Mouse (Mus musculus): Measurements from ENCODE around the gene Naa80. TPM values are rescaled to one million over a fixed set of nuclear protein-coding genes. Genes with fewer than 3 reads are reported as not detected.

Naa80 gene
- polyA plus RNA-seq, 1 experiment, result 58.7 TPM

- no peak for DNase-seq (ENCODE audit: low read depth)
Measured at GRCm38 (mm10) chr9:107618778-107619545, 40.3 kb downstream of the Naa80 start.

GRCm38 (mm10) chr9:107619546-107619879, 40.8 kb downstream of the Naa80 start:
- DNase-seq (ENCODE audit: low read depth), result no peak

GRCm38 (mm10) chr9:107620954-107621353, 42.3 kb downstream of the Naa80 start:
- DNase-seq (ENCODE audit: low read depth), result no peak

GRCm38 (mm10) chr9:107624539-107624938, 45.9 kb downstream of the Naa80 start:
- no peak for DNase-seq (ENCODE audit: low read depth)

DNA sequence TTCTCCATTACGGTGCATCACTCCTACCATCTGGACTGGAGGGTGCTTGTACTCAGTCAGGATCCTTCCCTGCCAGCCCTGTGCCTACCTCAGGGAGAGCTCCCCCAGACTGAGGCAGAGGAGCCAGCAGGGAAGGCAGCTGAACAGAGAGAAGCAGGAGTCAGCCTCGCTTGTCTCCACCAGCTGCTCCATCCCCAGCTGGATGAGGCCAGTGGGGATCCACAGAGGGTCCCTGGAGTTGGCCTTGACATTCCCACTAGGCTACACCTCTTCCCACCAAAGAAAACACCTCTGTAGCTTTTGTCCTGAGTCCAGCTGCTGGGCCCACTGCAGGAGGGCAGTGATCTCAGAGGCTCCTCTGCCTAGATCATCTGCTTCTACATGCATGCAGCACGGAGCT, 46.3 kb downstream of the Naa80 start:
- DNase-seq (ENCODE audit: low read depth), result no peak

- no peak for DNase-seq (ENCODE audit: low read depth)
Measured at GRCm38 (mm10) chr9:107625351-107626128, 46.9 kb downstream of the Naa80 start.

- no peak for DNase-seq (ENCODE audit: low read depth)
Measured at GRCm38 (mm10) chr9:107626158-107626843, 47.6 kb downstream of the Naa80 start.

GRCm38 (mm10) chr9:107626844-107627277, 48.2 kb downstream of the Naa80 start:
- DNase-seq (ENCODE audit: low read depth), result no peak

GRCm38 (mm10) chr9:107627387-107628255, 48.9 kb downstream of the Naa80 start:
- no peak for DNase-seq (ENCODE audit: low read depth)

GRCm38 (mm10) chr9:107628721-107629410, 50.2 kb downstream of the Naa80 start:
- no peak for DNase-seq (ENCODE audit: low read depth)

GRCm38 (mm10) chr9:107629411-107629730, 50.7 kb downstream of the Naa80 start:
- DNase-seq (ENCODE audit: low read depth), result no peak

GRCm38 (mm10) chr9:107629901-107630425, 51.3 kb downstream of the Naa80 start:
- no peak for DNase-seq (ENCODE audit: low read depth)

- no peak for DNase-seq (ENCODE audit: low read depth)
Measured at GRCm38 (mm10) chr9:107630576-107630975, 51.9 kb downstream of the Naa80 start.

DNA sequence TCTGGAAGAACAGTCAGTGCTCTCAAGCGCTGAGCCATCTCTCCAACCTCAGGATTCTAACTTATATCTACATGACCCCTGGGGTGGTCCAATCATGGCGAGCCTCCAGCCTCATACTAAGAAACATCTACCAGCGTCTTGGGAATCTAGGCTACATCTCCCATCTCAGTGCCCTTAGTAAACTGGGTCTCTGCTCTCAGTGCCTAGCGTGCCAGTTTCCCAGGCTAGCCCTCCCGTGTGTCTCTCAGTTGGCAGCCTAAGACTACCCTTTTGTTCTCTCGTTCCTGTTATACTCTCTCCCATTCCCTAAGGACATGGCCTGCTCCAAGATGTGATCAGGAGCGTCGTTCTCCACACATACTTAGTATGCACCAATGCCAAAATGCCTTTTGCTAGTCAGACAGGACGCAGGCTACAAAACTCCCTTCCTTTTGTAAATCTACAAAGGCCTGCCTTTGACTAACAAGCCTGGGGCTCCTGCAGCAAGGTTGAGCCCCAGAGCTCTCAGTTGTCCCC, 52.7 kb downstream of the Naa80 start:
- no peak for DNase-seq (ENCODE audit: low read depth)

GRCm38 (mm10) chr9:107631861-107632260, 53.2 kb downstream of the Naa80 start:
- DNase-seq (ENCODE audit: low read depth), result no peak

DNA sequence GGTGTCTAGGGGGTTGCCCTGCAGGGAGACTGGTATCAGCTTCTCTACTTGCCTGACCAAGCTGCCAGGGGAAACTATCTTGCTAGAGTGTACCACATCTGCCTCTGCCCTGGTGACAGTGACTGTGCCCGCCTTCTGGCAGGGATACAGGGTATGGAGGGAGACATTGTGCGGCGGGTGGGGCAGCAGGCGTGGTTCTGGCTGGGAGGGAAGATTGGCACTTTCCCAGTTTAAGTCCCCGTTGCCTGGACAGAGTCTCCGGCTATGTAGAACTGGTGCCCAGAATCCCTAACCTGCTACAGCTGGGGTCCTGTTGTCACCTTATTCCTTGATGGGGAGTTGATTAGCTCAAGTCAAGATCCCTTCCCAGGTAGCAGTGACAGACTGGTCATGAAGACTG, 53.8 kb downstream of the Naa80 start:
- DNase-seq (ENCODE audit: low read depth), result no peak

GRCm38 (mm10) chr9:107633091-107633660, 54.5 kb downstream of the Naa80 start:
- no peak for DNase-seq (ENCODE audit: low read depth)
